Mouse (Mus musculus): ENCODE measurements around the gene Ift172.

DNA sequence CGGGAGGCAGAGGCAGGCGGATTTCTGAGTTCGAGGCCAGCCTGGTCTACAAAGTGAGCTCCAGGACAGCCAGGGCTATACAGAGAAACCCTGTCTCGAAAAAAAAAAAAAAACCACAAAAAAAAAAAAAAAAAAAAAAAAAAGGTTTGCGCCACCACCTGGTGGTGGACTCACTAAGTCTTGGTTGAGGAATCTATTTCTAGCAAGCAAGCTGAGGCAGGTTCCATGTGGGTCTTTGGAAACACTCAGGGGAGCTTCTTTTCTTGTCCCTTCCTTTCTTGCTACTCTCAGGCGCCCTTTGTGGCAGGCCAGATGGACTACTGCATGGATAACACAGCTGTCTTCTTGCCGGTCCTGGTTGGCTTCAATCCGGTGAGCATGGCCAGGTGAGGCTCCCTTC lies 10.9 kb upstream of the Ift172 start:
- TF ChIP-seq POLR2A (IDR thresholded peaks at IDR 0.05; ENCODE audit: control insufficient read depth, low read depth, low read length) (no peak), CTCF (IDR thresholded peaks at IDR 0.05; ENCODE audit: control insufficient read depth, insufficient read depth, insufficient replicate concordance, low read depth, low read length) (no peak)
